Mouse (Mus musculus) stomach, embryonic 14.5 days (tissue): ENCODE measurements at regions not wholly inside any gene's neighbourhood (a gene's known extent, or its start where the extent isn't known, plus 50 kb on each side); places are given as distances from the start of the nearest gene placed in this dataset.

Experiments used
- ATAC-seq: fragments of 200-750 bp; cut with Nextera tagmentation; 2 replicates; pipeline ENCODE4 v1.8.0; 2017; ENCODE audit warnings: low read depth, moderate TSS enrichment; ENCODE audit not compliant: insufficient number of reproducible peaks, insufficient read depth, low FRiP score
- H3K27ac ChIP-seq: fragments of 300-500 bp; sonication (generic); 2 replicates; pipeline ENCODE4 v1.5.1; 2014; ENCODE audit warnings: mild to moderate bottlenecking, low read length, moderate library complexity, mixed read lengths
- H3K27me3 ChIP-seq: fragments of 300-500 bp; sonication (generic); 2 replicates; pipeline ENCODE4 v1.6.1; 2014; ENCODE audit warnings: low read length, control low read depth, mixed read lengths; ENCODE audit not compliant: control insufficient read depth, insufficient read depth
- H3K36me3 ChIP-seq: fragments of 300-500 bp; sonication (generic); 2 replicates; pipeline ENCODE4 v1.6.1; 2014; ENCODE audit warnings: mild to moderate bottlenecking, control low read depth, low read length, moderate library complexity, mixed read lengths; ENCODE audit not compliant: control insufficient read depth, insufficient read depth
- H3K4me1 ChIP-seq: fragments of 300-500 bp; sonication (generic); 2 replicates; pipeline ENCODE4 v1.6.1; 2014; ENCODE audit warnings: low read length, control low read depth, mixed read lengths; ENCODE audit not compliant: control insufficient read depth, insufficient read depth
- H3K4me2 ChIP-seq: fragments of 300-500 bp; sonication (generic); replicated peaks from 2 replicates; pipeline ENCODE4 v1.6.1; 2014; ENCODE audit warnings: low read depth, low read length, control low read depth
- H3K4me3 ChIP-seq: fragments of 300-500 bp; sonication (generic); 2 replicates; pipeline ENCODE4 v1.5.1; 2014; ENCODE audit warnings: low read depth, low read length, control low read depth
- H3K9ac ChIP-seq: fragments of 300-500 bp; sonication (generic); replicated peaks from 2 replicates; pipeline ENCODE4 v1.6.1; 2014; ENCODE audit warnings: low read depth, mild to moderate bottlenecking, control low read depth, low read length, moderate library complexity, mixed read lengths
- H3K9me3 ChIP-seq: fragments of 300-500 bp; sonication (generic); 2 replicates; pipeline ENCODE4 v1.6.1; 2016; ENCODE audit warnings: low read depth, low read length, control low read depth; ENCODE audit not compliant: control insufficient read depth
- WGBS: fragments of 180-500 bp; shearing (Covaris S2); extraction: QIAGEN DNeasy Blood & Tissue Kit; methylation state at CpG from one replicate; pipeline ENCODE4 v1.1.7; 2014; 5-methylcytosine and 5-hydroxymethylcytosine counted together

DNA sequence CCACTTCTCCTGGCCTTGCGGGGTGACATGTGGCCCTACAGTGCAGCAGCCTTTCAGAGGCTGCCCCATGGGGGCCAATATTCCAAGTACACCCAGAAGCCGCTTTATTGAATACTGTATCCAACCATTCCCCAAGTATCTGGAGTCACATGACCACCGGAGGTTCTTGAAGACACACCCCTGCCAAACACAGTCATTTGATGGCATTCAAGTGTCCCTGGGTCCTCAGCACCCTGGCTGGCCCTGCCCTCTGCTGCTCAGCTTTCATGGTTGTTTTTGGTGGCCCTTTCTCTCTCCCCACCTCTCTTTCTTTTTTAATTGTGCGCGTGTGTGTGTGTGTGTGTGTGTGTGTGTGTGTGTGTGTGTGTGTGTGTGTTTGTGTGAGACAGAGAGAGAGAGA, 97.3 kb upstream of the Tmem189 start:
- Histone ChIP-seq H3K4me2 (no peak overlapping the region), H3K9ac (no peak overlapping the region), H3K27me3 (no peaks in the 10 kb centered on the region), H3K4me1 (peaks cover 11% of the 10 kb centered on the region), H3K9me3 (no peaks in the 10 kb centered on the region), H3K36me3 (no peaks in the 10 kb centered on the region), H3K27ac (no peak overlapping the region), H3K4me3 (no peak overlapping the region)
- WGBS: 87% methylated on average over 5 of the region's 5 CpGs
- no peak for ATAC-seq

- 88% methylated on average over 13 of the region's 13 CpGs for WGBS
Measured at GRCm38 (mm10) chr2:167784353-167784752, 94.7 kb upstream of the Tmem189 start.

GRCm38 (mm10) chr2:167783374-167783773, 93.8 kb upstream of the Tmem189 start:
- H3K27me3 ChIP-seq: no peaks in the 10 kb centered on the region
- H3K9me3 ChIP-seq: no peaks in the 10 kb centered on the region
- H3K27ac ChIP-seq: no peak overlapping the region; the same call in 1 of the 2 replicates
- H3K4me1 ChIP-seq: peaks cover 27% of the 10 kb centered on the region
- H3K9ac ChIP-seq: no peak overlapping the region
- WGBS: 46% methylated on average over 3 of the region's 3 CpGs
- no peak overlapping the region for H3K4me3 ChIP-seq
- no peak overlapping the region for H3K4me2 ChIP-seq
- H3K36me3 ChIP-seq: no peaks in the 10 kb centered on the region
- no peak for ATAC-seq

More at GRCm38 (mm10) chr2:167784353-167784752, 94.7 kb upstream of the Tmem189 start:
- H3K4me2 ChIP-seq: no peak overlapping the region
- H3K4me3 ChIP-seq: no peak overlapping the region
- no peaks in the 10 kb centered on the region for H3K9me3 ChIP-seq
- no peak overlapping the region for H3K9ac ChIP-seq
- H3K36me3 ChIP-seq: no peaks in the 10 kb centered on the region
- peaks cover 22% of the 10 kb centered on the region for H3K4me1 ChIP-seq
- ATAC-seq: no peak
- no peaks in the 10 kb centered on the region for H3K27me3 ChIP-seq
- H3K27ac ChIP-seq: no peak overlapping the region

GRCm38 (mm10) chr2:167782231-167782999, 92.8 kb upstream of the Tmem189 start:
- H3K27ac ChIP-seq: peak overlapping the region; percentile 68; the same call in 1 of the 2 replicates
- no peak for ATAC-seq
- H3K4me1 ChIP-seq: peaks cover 35% of the 10 kb centered on the region
- no peak overlapping the region for H3K4me3 ChIP-seq
- no peak overlapping the region; the same call in 1 of the 2 replicates for H3K4me2 ChIP-seq
- H3K9me3 ChIP-seq: no peaks in the 10 kb centered on the region
- H3K36me3 ChIP-seq: no peaks in the 10 kb centered on the region
- 30% methylated on average over 27 of the region's 27 CpGs for WGBS
- no peak overlapping the region for H3K9ac ChIP-seq
- H3K27me3 ChIP-seq: no peaks in the 10 kb centered on the region

DNA sequence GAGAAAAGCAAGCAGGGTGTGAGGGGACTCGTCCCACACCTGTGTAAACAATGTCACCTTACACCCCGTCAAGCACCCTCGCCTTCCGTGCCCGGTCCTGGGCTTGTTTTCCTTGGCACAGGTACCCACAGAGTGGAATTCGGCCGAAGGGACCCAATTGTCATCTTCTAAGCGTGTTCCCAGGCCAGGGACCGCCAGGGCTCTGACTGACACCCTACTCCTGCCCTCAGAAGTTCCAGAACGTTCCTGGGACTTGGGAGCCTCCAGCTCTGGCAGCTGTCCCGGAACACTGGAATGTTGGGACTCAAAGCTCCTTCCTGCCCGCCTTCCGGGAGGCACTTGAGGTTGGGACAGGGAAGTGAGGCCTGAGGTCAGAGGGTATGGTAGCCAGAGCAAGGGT, 91.9 kb upstream of the Tmem189 start:
- Histone ChIP-seq H3K27me3 (no peaks in the 10 kb centered on the region), H3K4me1 (peaks cover 35% of the 10 kb centered on the region), H3K27ac (no peak overlapping the region), H3K9ac (no peak overlapping the region), H3K4me2 (no peak overlapping the region), H3K36me3 (no peaks in the 10 kb centered on the region), H3K9me3 (no peaks in the 10 kb centered on the region), H3K4me3 (no peak overlapping the region)
- 61% methylated on average over 13 of the region's 13 CpGs for WGBS
- no peak for ATAC-seq

GRCm38 (mm10) chr2:167778691-167779090, 89.1 kb upstream of the Tmem189 start:
- H3K4me2 ChIP-seq: peak overlapping the region; percentile 93; the same call in 1 of the 2 replicates
- no peak overlapping the region for H3K4me3 ChIP-seq
- no peak for ATAC-seq
- 62% methylated on average over 10 of the region's 10 CpGs for WGBS
- H3K9me3 ChIP-seq: no peaks in the 10 kb centered on the region
- no peaks in the 10 kb centered on the region for H3K36me3 ChIP-seq
- no peak overlapping the region for H3K9ac ChIP-seq
- H3K27me3 ChIP-seq: no peaks in the 10 kb centered on the region
- peaks cover 46% of the 10 kb centered on the region for H3K4me1 ChIP-seq
- H3K27ac ChIP-seq: peak overlapping the region; percentile 96; the same call in 1 of the 2 replicates

DNA sequence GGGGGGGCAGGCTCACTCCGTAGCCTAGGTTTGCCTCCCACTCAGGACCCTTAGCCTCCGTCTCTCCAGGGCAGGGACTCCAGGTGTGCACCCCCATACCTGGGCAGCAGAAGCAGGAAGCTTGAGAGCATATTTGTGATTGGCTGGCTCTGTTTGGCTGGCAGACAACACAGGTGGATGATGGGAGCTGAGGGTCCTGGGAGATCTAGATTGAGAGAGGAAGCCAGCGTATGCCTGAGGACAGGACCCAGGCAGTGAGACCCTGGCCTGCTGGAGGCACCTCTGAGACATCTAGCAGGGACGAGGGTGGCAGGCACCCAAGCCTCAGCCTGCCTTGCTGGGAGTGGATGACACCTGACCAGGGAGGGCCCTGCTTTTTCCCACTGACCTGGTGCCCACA, 88.6 kb upstream of the Tmem189 start:
- H3K9ac ChIP-seq: no peak overlapping the region
- WGBS: 45% methylated on average over 4 of the region's 4 CpGs
- H3K4me3 ChIP-seq: peak overlapping the region; percentile 51
- ATAC-seq: no peak
- H3K9me3 ChIP-seq: no peaks in the 10 kb centered on the region
- no peaks in the 10 kb centered on the region for H3K27me3 ChIP-seq
- H3K36me3 ChIP-seq: no peaks in the 10 kb centered on the region
- H3K27ac ChIP-seq: peak overlapping the region; percentile 96; the same call in 1 of the 2 replicates
- H3K4me2 ChIP-seq: peak overlapping the region; percentile 93
- H3K4me1 ChIP-seq: peaks cover 46% of the 10 kb centered on the region

DNA sequence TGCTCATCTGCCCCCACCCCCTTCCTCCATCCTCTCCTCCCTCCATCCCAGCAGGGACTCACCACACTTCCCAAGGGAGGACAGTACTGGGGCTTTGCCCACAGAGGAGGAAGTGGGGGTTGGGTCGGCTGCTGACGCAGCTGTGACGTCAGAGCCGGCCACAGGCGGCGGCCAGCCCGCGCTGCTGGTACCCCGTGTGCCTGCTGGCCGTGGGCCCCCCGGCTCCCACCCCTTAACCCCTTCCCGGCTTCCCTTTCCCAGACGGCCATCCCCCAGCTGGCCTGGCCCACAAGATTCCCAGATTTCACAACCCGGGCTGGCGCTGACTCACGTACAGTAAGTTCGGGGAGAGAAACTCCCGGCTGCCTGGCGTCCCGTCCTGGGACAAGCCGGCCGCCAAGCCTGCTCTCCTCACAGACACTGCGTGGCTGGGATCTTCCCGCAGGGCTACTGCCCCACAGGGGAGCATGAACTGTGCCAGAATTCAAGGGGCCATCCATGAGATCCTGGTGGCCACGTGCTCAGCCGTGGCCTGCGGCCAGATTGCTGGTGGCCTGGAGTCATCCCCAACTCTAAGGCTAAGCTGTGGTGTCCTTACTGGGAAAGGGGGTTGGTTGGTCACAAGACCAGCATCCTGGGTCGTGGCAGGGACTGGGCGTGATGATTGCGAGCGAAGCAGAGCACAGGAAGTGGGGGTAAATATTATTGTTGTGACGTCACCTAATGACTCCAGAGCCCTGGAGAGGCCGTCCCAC, 87.9 kb upstream of the Tmem189 start:
- H3K27ac ChIP-seq: peak overlapping the region; percentile 96
- WGBS: under 1% methylated on average over 33 of the region's 33 CpGs
- peak overlapping the region; percentile 51 for H3K4me3 ChIP-seq
- peak; percentile 76 for ATAC-seq
- H3K36me3 ChIP-seq: no peaks in the 10 kb centered on the region
- H3K4me1 ChIP-seq: peaks cover 41% of the 10 kb centered on the region
- H3K9ac ChIP-seq: peak overlapping the region; percentile 77
- H3K27me3 ChIP-seq: no peaks in the 10 kb centered on the region
- H3K4me2 ChIP-seq: peak overlapping the region; percentile 93
- no peaks in the 10 kb centered on the region for H3K9me3 ChIP-seq
